Mouse (Mus musculus): ENCODE results near the gene Hsd17b2.

DNA sequence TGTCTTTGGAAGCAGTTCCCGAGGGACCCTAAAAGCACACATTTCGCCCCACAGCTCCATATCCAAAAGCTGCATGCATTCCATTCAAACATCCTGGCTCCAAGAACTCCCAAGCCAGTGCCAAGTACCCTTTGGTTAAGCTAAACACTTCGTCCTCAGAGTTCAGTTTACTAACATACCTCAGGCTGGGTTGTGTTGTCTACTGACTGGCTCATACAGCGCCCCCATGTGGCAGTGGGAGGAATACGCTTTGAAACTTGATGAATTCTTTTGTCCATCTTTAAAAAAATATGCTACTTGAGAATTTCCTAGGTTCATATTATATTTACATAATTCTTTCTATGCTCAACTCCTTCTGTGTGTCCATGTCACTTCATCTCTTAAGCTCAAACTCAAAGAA lies 25.9 kb downstream of the Hsd17b2 start:
- TF ChIP-seq CTCF (IDR thresholded peaks at IDR 0.05; ENCODE audit: low read depth, low read length), result peak; percentile 35; the same call in 1 of the 2 replicates
- no peak for TF ChIP-seq POLR2A (IDR thresholded peaks at IDR 0.05; ENCODE audit: borderline replicate concordance, low read depth, low read length)
